Mouse (Mus musculus): ENCODE results near the gene Slc16a7. TPM values are rescaled to one million over a fixed set of nuclear protein-coding genes. Genes with fewer than 3 reads are reported as not detected.

The Slc16a7 gene
- polyA plus RNA-seq, 1 experiment from 2014 or later: 1.9 TPM

GRCm38 (mm10) chr10:125214536-125214935 is 174.7 kb downstream of the Slc16a7 start:
- DNase-seq (ENCODE audit: low spot score): no peak
- Histone ChIP-seq H3K4me1 (replicated peaks) (no peaks in the 10 kb centered on the region), H3K4me3 (no peak overlapping the region), H3K36me3 (no peaks in the 10 kb centered on the region), H3K27ac (no peak overlapping the region), H3K27me3 (ENCODE audit: insufficient read depth, poor library complexity, severe bottlenecking) (no peaks in the 10 kb centered on the region), H3K9me3 (no peaks in the 10 kb centered on the region)
- 75% methylated on average over 2 of the region's 2 CpGs for WGBS

- Histone ChIP-seq H3K4me1 (replicated peaks) (no peaks in the 10 kb centered on the region), H3K27me3 (ENCODE audit: insufficient read depth, poor library complexity, severe bottlenecking) (no peaks in the 10 kb centered on the region), H3K4me3 (no peak overlapping the region), H3K27ac (no peak overlapping the region), H3K36me3 (no peaks in the 10 kb centered on the region), H3K9me3 (no peaks in the 10 kb centered on the region)
- WGBS: 96% methylated on average over 3 of the region's 3 CpGs
- no peak for DNase-seq (ENCODE audit: low spot score)
Measured at GRCm38 (mm10) chr10:125213805-125214204, 175.5 kb downstream of the Slc16a7 start.

- WGBS: 77% methylated on average over 5 of the region's 5 CpGs
- no peak overlapping the region for H3K4me3 ChIP-seq
- H3K27ac ChIP-seq: no peak overlapping the region
- no peaks in the 10 kb centered on the region for H3K36me3 ChIP-seq
- no peaks in the 10 kb centered on the region for H3K27me3 ChIP-seq (ENCODE audit: insufficient read depth, poor library complexity, severe bottlenecking)
- no peaks in the 10 kb centered on the region for H3K4me1 ChIP-seq (replicated peaks)
- no peaks in the 10 kb centered on the region for H3K9me3 ChIP-seq
- DNase-seq (ENCODE audit: low spot score): no peak
Measured at GRCm38 (mm10) chr10:125187544-125187943, 201.7 kb downstream of the Slc16a7 start.

- Histone ChIP-seq H3K27me3 (ENCODE audit: insufficient read depth, poor library complexity, severe bottlenecking) (no peaks in the 10 kb centered on the region), H3K9me3 (no peaks in the 10 kb centered on the region), H3K36me3 (no peaks in the 10 kb centered on the region), H3K4me1 (replicated peaks) (no peaks in the 10 kb centered on the region), H3K4me3 (no peak overlapping the region), H3K27ac (no peak overlapping the region)
- no peak for DNase-seq (ENCODE audit: low spot score)
- 90% methylated on average over 4 of the region's 4 CpGs for WGBS
Measured at GRCm38 (mm10) chr10:125185387-125185786, 203.9 kb downstream of the Slc16a7 start.

GRCm38 (mm10) chr10:125184146-125184545 is 205.1 kb downstream of the Slc16a7 start:
- WGBS: 35% methylated on average over 5 of the region's 5 CpGs
- H3K36me3 ChIP-seq: no peaks in the 10 kb centered on the region
- H3K4me1 ChIP-seq (replicated peaks): no peaks in the 10 kb centered on the region
- no peaks in the 10 kb centered on the region for H3K27me3 ChIP-seq (ENCODE audit: insufficient read depth, poor library complexity, severe bottlenecking)
- no peak overlapping the region for H3K4me3 ChIP-seq
- H3K27ac ChIP-seq: no peak overlapping the region
- no peak for DNase-seq (ENCODE audit: low spot score)
- H3K9me3 ChIP-seq: no peaks in the 10 kb centered on the region

- Histone ChIP-seq H3K27me3 (ENCODE audit: insufficient read depth, poor library complexity, severe bottlenecking) (no peaks in the 10 kb centered on the region), H3K4me3 (no peak overlapping the region), H3K36me3 (no peaks in the 10 kb centered on the region), H3K9me3 (no peaks in the 10 kb centered on the region), H3K27ac (no peak overlapping the region), H3K4me1 (replicated peaks) (no peaks in the 10 kb centered on the region)
- DNase-seq (ENCODE audit: low spot score): no peak
- 95% methylated on average over 3 of the region's 3 CpGs for WGBS
Measured at GRCm38 (mm10) chr10:125182545-125182944, 206.7 kb downstream of the Slc16a7 start.

- no peak for DNase-seq (ENCODE audit: low spot score)
- H3K9me3 ChIP-seq: no peaks in the 10 kb centered on the region
- no peaks in the 10 kb centered on the region; the same call in 1 of the 2 replicates for H3K4me1 ChIP-seq (replicated peaks)
- H3K27me3 ChIP-seq (ENCODE audit: insufficient read depth, poor library complexity, severe bottlenecking): no peaks in the 10 kb centered on the region
- H3K27ac ChIP-seq: no peak overlapping the region
- WGBS: 83% methylated on average over 2 of the region's 2 CpGs
- H3K4me3 ChIP-seq: no peak overlapping the region
- H3K36me3 ChIP-seq: no peaks in the 10 kb centered on the region
Measured at GRCm38 (mm10) chr10:125177782-125178181, 211.5 kb downstream of the Slc16a7 start.

- Histone ChIP-seq H3K27ac (no peak overlapping the region), H3K9me3 (no peaks in the 10 kb centered on the region), H3K4me3 (no peak overlapping the region), H3K27me3 (ENCODE audit: insufficient read depth, poor library complexity, severe bottlenecking) (no peaks in the 10 kb centered on the region), H3K4me1 (replicated peaks) (no peaks in the 10 kb centered on the region; the same call in 1 of the 2 replicates), H3K36me3 (no peaks in the 10 kb centered on the region)
- WGBS: 65% methylated on average over 5 of the region's 5 CpGs
- DNase-seq (ENCODE audit: low spot score): no peak
Measured at GRCm38 (mm10) chr10:125175013-125175650, 214.1 kb downstream of the Slc16a7 start.

- no peak for DNase-seq (ENCODE audit: low spot score)
- H3K9me3 ChIP-seq: no peaks in the 10 kb centered on the region
- no peaks in the 10 kb centered on the region for H3K36me3 ChIP-seq
- no peaks in the 10 kb centered on the region for H3K27me3 ChIP-seq (ENCODE audit: insufficient read depth, poor library complexity, severe bottlenecking)
- no peak overlapping the region for H3K27ac ChIP-seq
- no peaks in the 10 kb centered on the region; the same call in 1 of the 2 replicates for H3K4me1 ChIP-seq (replicated peaks)
- 93% methylated on average over 10 of the region's 10 CpGs for WGBS
- H3K4me3 ChIP-seq: no peak overlapping the region
Measured at GRCm38 (mm10) chr10:125171625-125172024, 217.6 kb downstream of the Slc16a7 start.

- Histone ChIP-seq H3K4me1 (replicated peaks) (no peaks in the 10 kb centered on the region; the same call in 1 of the 2 replicates), H3K4me3 (no peak overlapping the region), H3K36me3 (no peaks in the 10 kb centered on the region), H3K27ac (no peak overlapping the region), H3K27me3 (ENCODE audit: insufficient read depth, poor library complexity, severe bottlenecking) (no peaks in the 10 kb centered on the region), H3K9me3 (no peaks in the 10 kb centered on the region)
- DNase-seq (ENCODE audit: low spot score): no peak
- 90% methylated on average over 6 of the region's 6 CpGs for WGBS
Measured at GRCm38 (mm10) chr10:125171154-125171553, 218.1 kb downstream of the Slc16a7 start.

All from hindbrain, embryonic 10.5 days (tissue).